Mouse (Mus musculus): ENCODE data around the gene Gapdhs. TPM values are rescaled to one million over a fixed set of nuclear protein-coding genes. Genes with fewer than 3 reads are reported as not detected.

The Gapdhs gene
- total and polyA plus RNA-seq, 3 experiments: 0.49 TPM; not detected in 2

GRCm38 (mm10) chr7:30765173-30765572 is 21.7 kb upstream of the Gapdhs start:
- no peak overlapping the region for H3K4me3 ChIP-seq (ENCODE audit: control insufficient read depth in 1 of 2, insufficient read depth in 1 of 2, low read depth in 2 of 2, low read length in 2 of 2)
- DNase-seq (ENCODE audit: low read depth, low spot score): no peak
- no peaks in the 10 kb centered on the region for H3K79me2 ChIP-seq (ENCODE audit: control insufficient read depth, insufficient read depth, low read length, poor library complexity)
- H3K36me3 ChIP-seq (ENCODE audit: control insufficient read depth in 1 of 2, insufficient read depth in 2 of 2, low read length in 2 of 2): no peaks in the 10 kb centered on the region
- TF ChIP-seq ZC3H11A (IDR thresholded peaks at IDR 0.05; ENCODE audit: low read depth, low read length) (no peak), EP300 (IDR thresholded peaks at IDR 0.05; ENCODE audit: low read depth in 1 of 2, low read length in 2 of 2) (no peak), TBP (IDR thresholded peaks at IDR 0.05; ENCODE audit: low read depth, low read length) (no peak), USF1 (IDR thresholded peaks at IDR 0.05; ENCODE audit: low read depth, low read length) (no peak), GATA1 (IDR thresholded peaks at IDR 0.05; ENCODE audit: low read depth, low read length) (no peak), MXI1 (IDR thresholded peaks at IDR 0.05; ENCODE audit: low read depth, low read length) (no peak), KAT2A (conservative IDR thresholded peaks at IDR 0.05; ENCODE audit: low read depth, low read length) (no peak), ZNF384 (IDR thresholded peaks at IDR 0.05; ENCODE audit: low read depth, low read length) (no peak), GABPA (IDR thresholded peaks at IDR 0.05; ENCODE audit: low read depth, low read length) (no peak)
- H3K27ac ChIP-seq (ENCODE audit: control insufficient read depth, low read depth, low read length): no peak overlapping the region
- no peaks in the 10 kb centered on the region; a peak in 1 of 4 replicates for H3K4me1 ChIP-seq (ENCODE audit: control insufficient read depth in 1 of 2, insufficient read depth in 2 of 2, low read length in 2 of 2)
- no peak overlapping the region for H3K9ac ChIP-seq (ENCODE audit: control insufficient read depth, low read depth, low read length, poor library complexity, severe bottlenecking)
- H3K9me3 ChIP-seq (replicated peaks; ENCODE audit: insufficient read depth, low read length): no peaks in the 10 kb centered on the region
- peaks cover 5 to 11% of the 10 kb centered on the region in 2 experiments for H3K27me3 ChIP-seq (ENCODE audit: control insufficient read depth in 1 of 2, insufficient read depth in 2 of 2, low read length in 2 of 2)

DNA sequence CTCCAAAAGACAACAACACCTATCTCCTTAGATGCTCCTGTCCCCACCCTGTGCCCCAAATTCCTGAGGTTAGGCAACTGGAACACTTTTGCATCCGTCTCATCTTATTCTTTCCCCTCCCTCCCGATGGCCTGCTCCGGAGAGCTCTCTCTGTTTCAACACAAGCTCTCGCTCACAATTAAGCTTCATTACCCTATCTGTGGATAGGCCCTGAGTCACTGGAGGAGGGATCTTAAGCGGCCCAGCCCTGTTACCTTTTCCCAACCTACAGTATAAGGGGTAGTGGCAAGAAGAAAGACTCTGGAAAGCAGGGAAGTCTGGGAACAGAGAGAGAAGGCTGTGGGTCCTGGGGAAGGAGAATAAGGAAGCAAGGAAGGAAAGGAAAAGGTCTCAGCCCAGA is 20.0 kb upstream of the Gapdhs start, which contains the start of gene Dmkn:
TSS of gene Dmkn (plus strand) at position 301 of the 400 bp plus-strand sequence.
- H3K36me3 ChIP-seq (ENCODE audit: control insufficient read depth in 1 of 2, insufficient read depth in 2 of 2, low read length in 2 of 2): no peaks in the 10 kb centered on the region
- TF ChIP-seq USF2 (IDR thresholded peaks at IDR 0.05; ENCODE audit: borderline replicate concordance in 1 of 2, insufficient read depth in 1 of 2, low read depth in 1 of 2, low read length in 2 of 2) (no peak), POLR2AphosphoS5 (IDR thresholded peaks at IDR 0.05; ENCODE audit: borderline replicate concordance, low read depth, low read length) (no peak), BHLHE40 (IDR thresholded peaks at IDR 0.05; ENCODE audit: borderline replicate concordance, low read depth, low read length) (no peak), TCF12 (IDR thresholded peaks at IDR 0.05; ENCODE audit: low read depth, low read length) (no peak), GATA1 (IDR thresholded peaks at IDR 0.05; ENCODE audit: low read depth, low read length) (no peak), UBTF (IDR thresholded peaks at IDR 0.05; ENCODE audit: borderline replicate concordance, insufficient read depth, low read depth, low read length) (no peak), SIN3A (IDR thresholded peaks at IDR 0.05; ENCODE audit: low read length) (no peak), ZNF384 (IDR thresholded peaks at IDR 0.05; ENCODE audit: low read depth, low read length) (no peak), POLR2A (IDR thresholded peaks at IDR 0.05; ENCODE audit: control insufficient read depth in 1 of 2, insufficient read depth in 1 of 2, low read depth in 1 of 2, low read length in 2 of 2, poor library complexity in 1 of 2) (no peak), ETS1 (IDR thresholded peaks at IDR 0.05; ENCODE audit: low read depth, low read length) (no peak), EP300 (IDR thresholded peaks at IDR 0.05; ENCODE audit: low read depth in 1 of 2, low read length in 2 of 2) (no peak), ZC3H11A (IDR thresholded peaks at IDR 0.05; ENCODE audit: low read depth, low read length) (no peak), MAZ (IDR thresholded peaks at IDR 0.05; ENCODE audit: low read depth, low read length) (no peak), RCOR1 (IDR thresholded peaks at IDR 0.05; ENCODE audit: low read depth, low read length) (no peak), MYB (IDR thresholded peaks at IDR 0.05; ENCODE audit: low read depth, low read length) (no peak), GABPA (IDR thresholded peaks at IDR 0.05; ENCODE audit: low read depth, low read length) (no peak), NELFE (IDR thresholded peaks at IDR 0.05; ENCODE audit: low read depth, low read length) (no peak), MYC (IDR thresholded peaks at IDR 0.05; ENCODE audit: low read depth, low read length) (no peak), E2F4 (IDR thresholded peaks at IDR 0.05; ENCODE audit: borderline replicate concordance, low read depth, low read length) (no peak)
- H3K9ac ChIP-seq (ENCODE audit: control insufficient read depth, low read depth, low read length, poor library complexity, severe bottlenecking): no peak within 1 kb of the TSS
- H3K27me3 ChIP-seq (ENCODE audit: control insufficient read depth in 1 of 2, insufficient read depth in 2 of 2, low read length in 2 of 2): peaks cover 0 to 4% of the 10 kb centered on the region in 2 experiments; a peak in 1 of 4 replicates
- no peak for DNase-seq (ENCODE audit: low read depth, low spot score)
- H3K27ac ChIP-seq (ENCODE audit: control insufficient read depth, low read depth, low read length): no peak within 1 kb of the TSS
- no peaks in the 10 kb centered on the region for H3K79me2 ChIP-seq (ENCODE audit: control insufficient read depth, insufficient read depth, low read length, poor library complexity)
- no peaks in the 10 kb centered on the region for H3K9me3 ChIP-seq (replicated peaks; ENCODE audit: insufficient read depth, low read length)
- H3K4me1 ChIP-seq (ENCODE audit: control insufficient read depth in 1 of 2, insufficient read depth in 2 of 2, low read length in 2 of 2): no peaks in the 10 kb centered on the region; a peak in 1 of 4 replicates
- no peak within 1 kb of the TSS for H3K4me3 ChIP-seq (ENCODE audit: control insufficient read depth in 1 of 2, insufficient read depth in 1 of 2, low read depth in 2 of 2, low read length in 2 of 2)

Measured in MEL (cell line).